Mouse (Mus musculus) heart, embryonic 16.5 days (tissue): ENCODE data around the gene Cyp2e1. TPM values are rescaled to one million over a fixed set of nuclear protein-coding genes. Genes with fewer than 3 reads are reported as not detected.

Experiments
- ATAC-seq: fragments of 200-750 bp; cut with Nextera tagmentation; replicated peaks from 2 replicates; pipeline ENCODE4 v1.8.0; 2017; ENCODE audit warnings: moderate number of reproducible peaks; ENCODE audit not compliant: insufficient read depth, low FRiP score; ENCODE audit errors: extremely low read depth
- H3K27ac ChIP-seq: fragments of 300-500 bp; sonication (generic); 2 replicates; pipeline ENCODE4 v1.5.1; 2014; ENCODE audit warnings: mild to moderate bottlenecking, low read length, control low read depth, moderate library complexity
- H3K27me3 ChIP-seq: fragments of 300-500 bp; sonication (generic); 2 replicates; pipeline ENCODE4 v1.6.1; 2014; ENCODE audit warnings: low read length, mixed read lengths; ENCODE audit not compliant: control insufficient read depth, insufficient read depth
- H3K36me3 ChIP-seq: fragments of 300-500 bp; sonication (generic); 2 replicates; pipeline ENCODE4 v1.6.1; 2014; ENCODE audit not compliant: control insufficient read depth, insufficient read depth
- H3K4me1 ChIP-seq: fragments of 300-500 bp; sonication (generic); 2 replicates; pipeline ENCODE4 v1.6.1; 2014; ENCODE audit warnings: low read length, mixed read lengths; ENCODE audit not compliant: control insufficient read depth, insufficient read depth
- H3K4me2 ChIP-seq: fragments of 300-500 bp; sonication (generic); 2 replicates; pipeline ENCODE4 v1.6.1; 2014; ENCODE audit warnings: low read depth, mild to moderate bottlenecking, control low read depth, low read length
- H3K4me3 ChIP-seq: fragments of 300-500 bp; sonication (generic); 2 replicates; pipeline ENCODE4 v1.5.1; 2014; ENCODE audit warnings: mild to moderate bottlenecking, control low read depth, low read length
- H3K9ac ChIP-seq: fragments of 300-500 bp; sonication (generic); 2 replicates; pipeline ENCODE4 v1.6.1; 2014; ENCODE audit warnings: low read length, control low read depth
- H3K9me3 ChIP-seq: fragments of 300-500 bp; sonication (generic); replicated peaks from 2 replicates; pipeline ENCODE4 v1.6.1; 2016; ENCODE audit warnings: low read length; ENCODE audit not compliant: control insufficient read depth
- WGBS: fragments of 180-500 bp; shearing (Covaris S2); extraction: QIAGEN DNeasy Blood & Tissue Kit; methylation state at CpG from one replicate; pipeline ENCODE4 v1.1.7; 2014; 5-methylcytosine and 5-hydroxymethylcytosine counted together
- polyA plus RNA-seq: library from polyadenylated mRNA; unstranded; fragments of >200 nt; fragmentation: Nextera tagmentation; extraction: Ambion mirVana; gene quantifications from 2 replicates; pipeline ENCODE4 v1.2.1, GENCODE M21; 2015

Cyp2e1 gene
- not detected in 2 replicates for polyA plus RNA-seq

DNA sequence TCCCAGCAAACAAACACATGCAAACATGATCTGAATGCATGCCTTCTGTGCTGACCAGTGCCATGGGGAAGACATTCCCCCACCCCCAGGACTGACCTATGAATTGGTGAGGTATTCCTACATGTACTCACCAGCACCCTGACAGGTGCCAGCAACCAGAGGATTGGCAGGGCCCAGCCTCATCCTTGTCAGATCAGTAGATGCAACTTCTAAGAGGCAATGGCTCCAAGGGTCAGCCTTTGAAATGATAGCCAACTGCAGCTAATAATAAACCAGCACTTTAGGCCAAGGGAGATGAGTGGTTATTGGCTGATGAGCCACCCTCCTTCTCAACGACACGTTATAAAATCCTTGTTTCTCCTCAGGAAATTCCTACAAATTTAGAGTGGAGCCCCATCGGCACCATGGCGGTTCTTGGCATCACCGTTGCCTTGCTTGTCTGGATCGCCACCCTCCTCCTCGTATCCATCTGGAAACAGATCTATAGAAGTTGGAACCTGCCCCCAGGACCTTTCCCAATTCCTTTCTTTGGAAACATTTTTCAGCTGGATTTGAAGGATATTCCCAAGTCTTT lies at the start of gene Cyp2e1:
TSS of gene Cyp2e1 (plus strand) at position 293 of the 574 bp plus-strand sequence.
- WGBS: 79% methylated on average over 7 of the region's 7 CpGs
- Histone ChIP-seq H3K4me1 (no peaks in the 10 kb centered on the region), H3K9me3 (no peaks in the 10 kb centered on the region), H3K36me3 (no peaks in the 10 kb centered on the region), H3K27ac (no peak within 1 kb of the TSS), H3K9ac (no peak within 1 kb of the TSS), H3K4me2 (no peak within 1 kb of the TSS), H3K4me3 (no peak within 1 kb of the TSS), H3K27me3 (no peaks in the 10 kb centered on the region)
- no peak for ATAC-seq

DNA sequence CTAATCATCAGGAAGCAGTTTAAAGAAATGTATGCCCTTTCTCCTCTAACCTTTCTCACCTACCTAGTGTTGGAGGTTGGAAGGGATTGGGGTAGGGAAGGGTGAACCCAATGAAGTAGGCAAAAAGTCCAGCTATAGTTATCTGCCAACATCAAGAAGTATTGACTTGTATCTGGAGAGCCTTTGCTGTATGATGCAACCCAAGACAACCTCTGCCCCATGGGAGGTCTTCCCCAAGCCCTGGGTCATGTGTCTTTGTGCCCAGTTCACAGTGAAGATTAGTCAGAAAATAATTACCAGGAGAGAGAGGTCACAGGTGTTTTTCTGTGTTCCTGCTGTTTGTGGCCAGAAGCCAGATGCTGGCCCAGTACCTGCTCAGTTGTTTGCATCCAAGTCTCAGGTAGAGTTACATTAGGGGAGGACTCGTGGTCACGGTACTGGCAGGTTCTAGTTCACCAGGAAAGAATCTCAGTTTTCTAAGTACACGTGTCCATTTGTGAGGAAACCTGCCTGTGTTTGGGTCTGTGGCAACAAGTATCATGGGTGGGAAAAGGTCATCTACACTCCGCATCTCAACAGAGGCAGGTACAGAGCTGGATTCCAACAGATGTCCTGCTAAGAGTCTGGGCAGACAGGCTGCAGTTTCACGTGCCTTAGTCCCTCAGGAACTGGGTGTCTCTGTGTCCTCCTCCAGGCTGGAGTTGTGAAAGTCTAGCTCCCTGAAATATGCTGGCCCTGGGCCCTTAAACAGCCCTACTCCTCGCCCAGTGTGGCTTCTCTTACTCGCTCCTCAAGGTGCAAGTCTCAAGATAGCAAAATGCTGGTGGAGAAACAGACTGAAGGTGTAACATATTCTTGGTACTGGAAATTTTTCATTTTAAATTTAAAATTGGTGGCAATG lies 46.1 kb upstream of the Cyp2e1 start:
- H3K27me3 ChIP-seq: no peaks in the 10 kb centered on the region
- no peaks in the 10 kb centered on the region for H3K36me3 ChIP-seq
- no peak for ATAC-seq
- H3K4me2 ChIP-seq: no peak overlapping the region
- 67% methylated on average over 7 of the region's 7 CpGs for WGBS
- no peak overlapping the region for H3K9ac ChIP-seq
- no peak overlapping the region for H3K4me3 ChIP-seq
- no peaks in the 10 kb centered on the region for H3K4me1 ChIP-seq
- H3K9me3 ChIP-seq: no peaks in the 10 kb centered on the region
- H3K27ac ChIP-seq: no peak overlapping the region

DNA sequence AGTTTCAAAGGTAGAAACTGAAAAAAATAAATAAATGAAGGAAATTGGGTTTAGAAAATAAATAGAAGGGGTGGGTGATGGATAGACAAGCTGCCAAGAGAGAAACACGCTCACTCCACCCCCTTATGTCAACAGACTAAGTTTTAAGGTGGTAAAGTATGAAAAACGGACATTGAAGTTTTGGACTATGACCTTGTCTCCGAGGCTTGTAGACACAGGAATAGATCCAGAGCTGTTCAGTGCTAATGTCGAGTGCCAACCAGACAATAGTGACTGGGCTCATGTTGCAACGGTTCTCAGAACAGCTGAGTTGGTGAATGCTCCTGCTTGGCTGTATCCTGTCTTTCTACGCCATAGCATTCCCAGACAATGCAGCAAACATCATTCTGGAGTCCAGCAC lies 42.4 kb upstream of the Cyp2e1 start:
- Histone ChIP-seq H3K36me3 (no peaks in the 10 kb centered on the region), H3K4me3 (no peak overlapping the region), H3K9ac (no peak overlapping the region), H3K9me3 (no peaks in the 10 kb centered on the region), H3K4me2 (no peak overlapping the region), H3K4me1 (no peaks in the 10 kb centered on the region), H3K27me3 (no peaks in the 10 kb centered on the region), H3K27ac (no peak overlapping the region)
- ATAC-seq: no peak
- 67% methylated on average over 6 of the region's 6 CpGs for WGBS

DNA sequence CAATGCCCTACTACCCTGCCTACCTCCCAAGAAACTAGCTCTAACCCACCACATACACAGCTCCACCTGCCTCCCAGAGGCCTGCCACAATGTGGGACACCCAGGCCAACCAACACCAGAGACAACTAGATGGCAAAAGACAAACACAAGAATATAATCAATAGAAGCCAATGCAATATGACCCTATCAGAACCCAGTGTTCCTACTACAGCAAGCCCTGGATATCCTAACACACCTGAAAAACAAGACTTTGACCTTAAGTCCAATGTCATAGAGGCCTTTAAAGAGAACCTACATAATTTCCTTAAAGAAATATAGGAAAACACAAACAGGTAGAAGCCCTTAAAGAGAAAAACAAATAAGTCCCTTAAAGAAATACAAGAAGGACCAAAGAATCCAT lies 38.0 kb upstream of the Cyp2e1 start:
- no peak overlapping the region for H3K4me3 ChIP-seq
- H3K4me2 ChIP-seq: no peak overlapping the region
- H3K9me3 ChIP-seq: no peaks in the 10 kb centered on the region
- H3K36me3 ChIP-seq: no peaks in the 10 kb centered on the region
- H3K27ac ChIP-seq: no peak overlapping the region
- no peak overlapping the region for H3K9ac ChIP-seq
- no peak for ATAC-seq
- H3K27me3 ChIP-seq: no peaks in the 10 kb centered on the region
- H3K4me1 ChIP-seq: no peaks in the 10 kb centered on the region

DNA sequence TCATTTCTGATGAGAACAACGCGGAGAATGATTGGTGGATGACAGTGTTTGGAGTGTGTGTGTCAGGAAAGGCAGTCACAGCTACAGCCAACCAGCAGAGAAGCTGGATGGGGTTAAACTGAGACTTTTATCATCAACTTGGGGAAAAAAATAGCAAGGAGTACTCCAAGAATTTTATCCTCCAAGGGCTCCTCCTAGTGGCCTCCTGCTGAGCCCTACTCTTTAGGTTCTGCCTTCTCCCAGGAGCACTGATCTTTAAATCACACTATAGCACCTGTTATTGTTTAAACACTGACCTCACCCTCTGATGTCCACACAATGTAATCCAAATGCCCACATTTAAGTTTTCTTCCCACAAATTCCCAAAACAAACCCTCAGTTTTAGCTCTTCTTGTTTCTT lies 30.4 kb upstream of the Cyp2e1 start:
- no peaks in the 10 kb centered on the region for H3K27me3 ChIP-seq
- no peak overlapping the region for H3K4me3 ChIP-seq
- ATAC-seq: no peak
- H3K4me2 ChIP-seq: no peak overlapping the region
- no peaks in the 10 kb centered on the region for H3K9me3 ChIP-seq
- H3K27ac ChIP-seq: no peak overlapping the region
- 57% methylated on average over 2 of the region's 2 CpGs for WGBS
- no peaks in the 10 kb centered on the region for H3K36me3 ChIP-seq
- no peaks in the 10 kb centered on the region for H3K4me1 ChIP-seq
- no peak overlapping the region for H3K9ac ChIP-seq

DNA sequence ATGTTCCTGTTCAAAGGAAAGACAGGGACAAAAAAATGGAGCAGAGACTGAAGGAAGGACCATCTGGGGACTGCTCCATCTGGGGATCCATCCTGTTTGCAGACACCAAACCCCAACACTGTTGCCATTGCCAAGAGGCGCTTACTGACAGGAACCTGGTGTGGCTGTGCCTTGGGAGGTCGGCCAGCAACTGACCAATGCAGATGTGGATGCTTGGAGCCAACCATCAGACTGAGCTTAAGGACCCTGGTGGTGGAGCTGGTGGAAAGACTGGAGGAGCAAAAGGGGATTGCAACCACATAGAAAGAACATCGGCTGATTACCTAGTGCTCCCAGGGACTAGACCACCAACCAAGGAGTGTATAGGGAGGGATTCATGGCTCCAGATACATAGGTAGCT lies 16.1 kb upstream of the Cyp2e1 start:
- no peak overlapping the region for H3K27ac ChIP-seq
- H3K4me1 ChIP-seq: no peaks in the 10 kb centered on the region
- H3K9ac ChIP-seq: no peak overlapping the region
- H3K36me3 ChIP-seq: no peaks in the 10 kb centered on the region
- H3K27me3 ChIP-seq: no peaks in the 10 kb centered on the region
- WGBS: 66% methylated on average over 3 of the region's 3 CpGs
- no peak for ATAC-seq
- H3K4me3 ChIP-seq: no peak overlapping the region
- no peaks in the 10 kb centered on the region for H3K9me3 ChIP-seq
- no peak overlapping the region for H3K4me2 ChIP-seq

DNA sequence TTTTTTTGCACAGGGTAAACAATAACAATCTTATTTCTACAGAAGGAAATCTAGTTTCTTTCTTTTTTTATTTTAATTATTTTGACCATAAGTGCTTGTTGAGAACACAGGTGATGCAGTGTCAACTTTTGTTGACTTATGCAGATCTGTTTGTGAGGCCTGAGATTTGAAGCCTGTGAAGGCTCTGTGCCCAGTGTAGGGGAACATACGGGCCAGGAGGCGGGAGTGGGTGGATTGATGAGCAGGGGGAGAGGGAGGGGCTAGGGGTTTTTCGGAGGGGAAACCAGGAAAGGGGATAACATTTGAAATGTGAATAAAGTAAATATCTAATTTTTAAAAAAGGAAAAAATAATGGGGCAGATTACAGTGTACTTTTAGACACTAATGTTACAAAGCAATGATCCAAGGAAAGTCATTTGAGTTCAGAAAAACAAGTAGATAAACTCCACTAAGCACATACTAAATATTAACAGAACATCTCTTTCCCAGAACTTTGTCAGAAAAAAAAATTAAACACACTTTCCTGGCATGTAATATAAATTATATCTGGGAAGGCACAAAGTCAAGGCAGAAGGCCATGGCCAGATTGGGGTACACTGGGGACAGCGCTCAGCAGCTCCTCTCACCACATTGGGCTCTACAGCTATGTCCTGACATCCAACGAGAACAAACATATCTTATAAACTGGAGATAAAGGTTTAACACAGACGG lies 15.3 kb upstream of the Cyp2e1 start:
- Histone ChIP-seq H3K9me3 (no peaks in the 10 kb centered on the region), H3K4me2 (no peak overlapping the region), H3K27ac (no peak overlapping the region), H3K9ac (no peak overlapping the region), H3K36me3 (no peaks in the 10 kb centered on the region), H3K4me3 (no peak overlapping the region), H3K4me1 (no peaks in the 10 kb centered on the region), H3K27me3 (no peaks in the 10 kb centered on the region)
- 61% methylated on average over 6 of the region's 6 CpGs for WGBS
- ATAC-seq: no peak

DNA sequence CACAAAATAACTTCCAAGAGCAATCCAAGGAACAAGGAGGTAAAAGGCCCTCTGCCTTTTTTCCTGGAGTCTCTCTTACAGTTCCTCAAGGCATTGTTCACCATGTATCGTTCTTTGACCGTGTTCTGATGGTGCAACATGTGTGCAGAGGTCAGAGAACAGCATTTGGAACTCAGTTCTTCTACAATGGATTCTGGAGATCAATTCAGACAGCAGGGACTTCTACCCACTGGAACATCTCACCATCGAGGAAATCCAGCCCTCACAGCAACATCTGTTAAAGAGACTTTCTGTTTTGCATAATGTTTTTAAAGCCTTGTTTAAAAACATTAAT lies 14.7 kb upstream of the Cyp2e1 start:
- no peaks in the 10 kb centered on the region for H3K36me3 ChIP-seq
- no peak overlapping the region for H3K4me3 ChIP-seq
- no peak overlapping the region for H3K27ac ChIP-seq
- no peak for ATAC-seq
- H3K27me3 ChIP-seq: no peaks in the 10 kb centered on the region
- H3K4me1 ChIP-seq: no peaks in the 10 kb centered on the region
- no peak overlapping the region for H3K4me2 ChIP-seq
- no peak overlapping the region for H3K9ac ChIP-seq
- WGBS: 68% methylated on average over 3 of the region's 3 CpGs
- H3K9me3 ChIP-seq: no peaks in the 10 kb centered on the region

DNA sequence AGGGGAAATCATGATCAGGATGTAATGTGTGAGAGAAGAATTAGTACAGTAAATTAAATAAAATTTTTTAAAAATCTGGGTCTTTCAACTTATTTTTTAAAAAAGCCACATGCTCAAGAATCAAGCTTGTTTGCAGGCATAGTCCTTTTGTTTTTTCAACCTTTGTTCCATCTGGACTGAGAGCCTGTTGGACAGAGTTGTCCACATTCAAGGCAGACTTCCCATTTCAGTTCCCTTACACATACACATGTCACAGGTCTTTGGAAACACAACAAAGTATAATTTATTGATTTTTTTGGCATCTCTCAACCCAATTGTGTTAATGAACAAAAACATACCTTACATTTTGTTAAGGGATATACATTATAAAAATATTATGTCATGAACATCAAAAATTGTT lies 9.0 kb upstream of the Cyp2e1 start:
- no peak overlapping the region for H3K9ac ChIP-seq
- H3K4me3 ChIP-seq: no peak overlapping the region
- no peaks in the 10 kb centered on the region for H3K27me3 ChIP-seq
- H3K4me2 ChIP-seq: no peak overlapping the region
- H3K27ac ChIP-seq: no peak overlapping the region
- no peak for ATAC-seq
- H3K36me3 ChIP-seq: no peaks in the 10 kb centered on the region
- H3K4me1 ChIP-seq: no peaks in the 10 kb centered on the region
- H3K9me3 ChIP-seq: peaks cover 4% of the 10 kb centered on the region; the same call in 1 of the 2 replicates
